Mouse (Mus musculus) heart, postnatal 25 days (tissue): ENCODE measurements around the gene Macrod2. TPM values are rescaled to one million over a fixed set of nuclear protein-coding genes. Genes with fewer than 3 reads are reported as not detected.

Experiments
- DNase-seq: peaks from one replicate; pipeline ENCODE4 v3.0.0; 2022; ENCODE audit warnings: low spot score
- intact Hi-C: fragments of 180-260 bp; cut with DNase I; formaldehyde crosslinking; loops from one replicate; pipeline ENCODE4 v1.15.1; 2025
- total RNA-seq, 2 experiments: library from RNA; stranded (reverse); gene quantifications; 2 replicates each; pipeline ENCODE4 v1.2.3; 2021

The Macrod2 gene
- total RNA-seq, 2 experiments from 2014 or later, result 8.9 to 9.0 TPM

GRCm38 (mm10) chr2:140774808-140775370 is 379.8 kb downstream of the Macrod2 start:
- intact Hi-C loops, result no loop called here
- DNase-seq, result no peak

GRCm38 (mm10) chr2:140775448-140776101 is 380.5 kb downstream of the Macrod2 start:
- DNase-seq, result no peak
- intact Hi-C loops, result no loop called here

- intact Hi-C loops, result no loop called here
- no peak for DNase-seq
Observed at GRCm38 (mm10) chr2:140778212-140778611, 383.1 kb downstream of the Macrod2 start.

- intact Hi-C loops, result no loop called here
- no peak for DNase-seq
Observed at GRCm38 (mm10) chr2:140783041-140783440, 387.9 kb downstream of the Macrod2 start.

GRCm38 (mm10) chr2:140784626-140785025 is 389.5 kb downstream of the Macrod2 start:
- intact Hi-C loops, result no loop called here
- no peak for DNase-seq

GRCm38 (mm10) chr2:140790363-140790762 is 395.3 kb downstream of the Macrod2 start:
- DNase-seq, result no peak
- intact Hi-C loops, result no loop called here

GRCm38 (mm10) chr2:140793886-140794608 is 398.9 kb downstream of the Macrod2 start:
- intact Hi-C loops, result no loop called here
- no peak for DNase-seq

GRCm38 (mm10) chr2:140811693-140812092 is 416.6 kb downstream of the Macrod2 start:
- intact Hi-C loops, result no loop called here
- DNase-seq, result no peak

GRCm38 (mm10) chr2:140819391-140820120 is 424.4 kb downstream of the Macrod2 start:
- DNase-seq, result no peak
- intact Hi-C loops, result no loop called here

GRCm38 (mm10) chr2:140822378-140822777 is 427.3 kb downstream of the Macrod2 start:
- intact Hi-C loops, result no loop called here
- no peak for DNase-seq

GRCm38 (mm10) chr2:140826241-140826640 is 431.1 kb downstream of the Macrod2 start:
- no peak for DNase-seq
- intact Hi-C loops, result no loop called here

GRCm38 (mm10) chr2:140828859-140829258 is 433.8 kb downstream of the Macrod2 start:
- no peak for DNase-seq
- intact Hi-C loops, result no loop called here

- DNase-seq, result no peak
- intact Hi-C loops, result no loop called here
Observed at GRCm38 (mm10) chr2:140830086-140830485, 435.0 kb downstream of the Macrod2 start.

- intact Hi-C loops, result no loop called here
- DNase-seq, result no peak
Observed at GRCm38 (mm10) chr2:140839371-140839770, 444.3 kb downstream of the Macrod2 start.

GRCm38 (mm10) chr2:140839880-140840279 is 444.8 kb downstream of the Macrod2 start:
- no peak for DNase-seq
- intact Hi-C loops, result no loop called here

- intact Hi-C loops, result no loop called here
- no peak for DNase-seq
Observed at GRCm38 (mm10) chr2:140844030-140844429, 448.9 kb downstream of the Macrod2 start.

- DNase-seq, result no peak
- intact Hi-C loops, result no loop called here
Observed at GRCm38 (mm10) chr2:140847817-140848428, 452.8 kb downstream of the Macrod2 start.

GRCm38 (mm10) chr2:140853538-140853937 is 458.4 kb downstream of the Macrod2 start:
- DNase-seq, result no peak
- intact Hi-C loops, result no loop called here

GRCm38 (mm10) chr2:140861356-140861755 is 466.2 kb downstream of the Macrod2 start:
- intact Hi-C loops, result no loop called here

GRCm38 (mm10) chr2:140862736-140863135 is 467.6 kb downstream of the Macrod2 start:
- intact Hi-C loops, result no loop called here
- DNase-seq, result no peak

More at GRCm38 (mm10) chr2:140861356-140861755, 466.2 kb downstream of the Macrod2 start:
- DNase-seq, result no peak
